Mouse (Mus musculus) urinary bladder, postnatal 4 days (tissue): ENCODE results near the gene Mpped1.

Source experiments
- DNase-seq, 2 experiments: peaks; one replicate each; pipeline ENCODE4 v3.0.0; 2021 to 2022; ENCODE audit warnings: low spot score in 2 of 2

Mpped1 gene

GRCm38 (mm10) chr15:83779387-83779786 lies at the start of gene Mpped1:
Gene Mpped1 (plus strand): TSS chr15:83779467.
- DNase-seq, result no peak

- DNase-seq, result no peak
Observed at GRCm38 (mm10) chr15:83740676-83741422, 38.4 kb upstream of the Mpped1 start.

GRCm38 (mm10) chr15:83742018-83742417 lies 37.2 kb upstream of the Mpped1 start:
- DNase-seq, result no peak

GRCm38 (mm10) chr15:83746311-83746710 lies 33.0 kb upstream of the Mpped1 start:
- no peak for DNase-seq

GRCm38 (mm10) chr15:83748986-83749385 lies 30.3 kb upstream of the Mpped1 start:
- no peak for DNase-seq

GRCm38 (mm10) chr15:83749436-83749835 lies 29.8 kb upstream of the Mpped1 start:
- no peak for DNase-seq

GRCm38 (mm10) chr15:83756742-83757141 lies 22.5 kb upstream of the Mpped1 start:
- no peak for DNase-seq

- DNase-seq, result no peak
Observed at GRCm38 (mm10) chr15:83758958-83759357, 20.3 kb upstream of the Mpped1 start.

GRCm38 (mm10) chr15:83760683-83761082 lies 18.6 kb upstream of the Mpped1 start:
- DNase-seq, result no peak

GRCm38 (mm10) chr15:83761512-83761911 lies 17.8 kb upstream of the Mpped1 start:
- no peak for DNase-seq

- DNase-seq, result no peak
Observed at GRCm38 (mm10) chr15:83765388-83766029, 13.8 kb upstream of the Mpped1 start.

- no peak for DNase-seq
Observed at GRCm38 (mm10) chr15:83771346-83772053, 7.8 kb upstream of the Mpped1 start.

GRCm38 (mm10) chr15:83772460-83772859 lies 6.8 kb upstream of the Mpped1 start:
- no peak for DNase-seq

- no peak for DNase-seq
Observed at GRCm38 (mm10) chr15:83772953-83773352, 6.3 kb upstream of the Mpped1 start.

GRCm38 (mm10) chr15:83774922-83775321 lies 4.3 kb upstream of the Mpped1 start:
- no peak for DNase-seq

GRCm38 (mm10) chr15:83776265-83777000 lies 2.8 kb upstream of the Mpped1 start:
- DNase-seq, result no peak

- no peak for DNase-seq
Observed at GRCm38 (mm10) chr15:83777476-83777875, 1.8 kb upstream of the Mpped1 start.

- DNase-seq, result no peak
Observed at GRCm38 (mm10) chr15:83779855-83780740, 831 bp downstream of the Mpped1 start.

GRCm38 (mm10) chr15:83781304-83781703 lies 2.0 kb downstream of the Mpped1 start:
- DNase-seq, result no peak

GRCm38 (mm10) chr15:83782284-83782683 lies 3.0 kb downstream of the Mpped1 start:
- no peak for DNase-seq

- no peak for DNase-seq
Observed at GRCm38 (mm10) chr15:83784772-83785171, 5.5 kb downstream of the Mpped1 start.
